Mouse (Mus musculus): ENCODE data around the gene Erg. TPM values are rescaled to one million over a fixed set of nuclear protein-coding genes. Genes with fewer than 3 reads are reported as not detected.

The Erg gene
- total and polyA plus RNA-seq, 3 experiments: 0.11 to 0.81 (median 0.34) TPM

DNA sequence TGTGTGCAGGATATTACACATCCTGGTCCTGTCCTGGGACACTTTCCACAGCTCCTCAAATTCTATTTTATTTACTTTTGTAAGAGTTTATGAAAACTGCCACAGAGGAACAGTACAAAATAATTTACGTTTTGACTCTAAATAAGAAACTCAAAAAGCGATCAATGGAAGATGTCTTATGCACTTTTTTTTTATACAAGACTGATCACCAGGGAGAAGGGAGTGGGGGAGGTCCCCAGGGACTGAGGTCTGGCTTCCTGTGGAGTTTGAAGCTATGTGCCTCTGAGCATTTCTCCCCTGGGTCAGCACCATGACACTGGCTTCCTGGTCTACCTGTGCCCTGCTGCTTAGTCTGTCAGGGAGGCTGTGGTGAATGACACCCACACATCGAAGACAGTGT is 156.5 kb downstream of the Erg start:
- Histone ChIP-seq H3K79me2 (replicated peaks; ENCODE audit: control insufficient read depth, extremely low read depth, insufficient read depth, poor library complexity, severe bottlenecking) (no peaks in the 10 kb centered on the region), H3K9ac (ENCODE audit: insufficient read depth, low read depth) (no peak overlapping the region), H3K27ac (ENCODE audit: insufficient read depth, low read depth) (no peak overlapping the region), H3K4me1 (ENCODE audit: control insufficient read depth in 1 of 2, insufficient read depth in 2 of 2) (peaks cover 55 to 89% of the 10 kb centered on the region in 2 experiments), H3K27me3 (replicated peaks) (no peaks in the 10 kb centered on the region), H3K36me3 (replicated peaks in 1 of 2; ENCODE audit: control insufficient read depth in 1 of 2, insufficient read depth in 1 of 2, low read length in 1 of 2) (no peaks in the 10 kb centered on the region), H3K9me3 (replicated peaks; ENCODE audit: low read length) (no peaks in the 10 kb centered on the region), H3K4me2 (ENCODE audit: insufficient read depth, low read depth, poor library complexity, severe bottlenecking) (no peak overlapping the region), H3K4me3 (replicated peaks in 1 of 3; ENCODE audit: low read depth in 2 of 3, low read length in 2 of 3, poor library complexity in 1 of 3) (peak overlapping the region in 1 of 3 experiments; percentile 19)
- peak; percentile 62 for DNase-seq (ENCODE audit: extremely low read depth)
- dilution Hi-C loops (cut with MboI; ENCODE audit: extremely low pct_ligation_motif_present, extremely low pct_unique_long_range_greater_than_20kb, low sequenced_read_pairs): no loop called here
- in situ Hi-C loops (cut with MboI; ENCODE audit: low pct_ligation_motif_present, low pct_unique_long_range_greater_than_20kb, low sequenced_read_pairs): loop anchor here (5.0 to 10.0 kb wide), 2 partner anchors 68 to 215 kb away; no protein-coding TSS in a partner anchor
- no peak for TF ChIP-seq POLR2A (IDR thresholded peaks at IDR 0.05; ENCODE audit: low read depth, low read length)
- peak; percentile 60; the same call in 1 of the 2 replicates for TF ChIP-seq ZNF384 (IDR thresholded peaks at IDR 0.05; ENCODE audit: low read depth, low read length)
- TF ChIP-seq CHD2 (IDR thresholded peaks at IDR 0.05; ENCODE audit: low read length): no peak
- no peak for TF ChIP-seq CHD1 (IDR thresholded peaks at IDR 0.05; ENCODE audit: low read depth, low read length)
- 0 out of 2 replicates have a peak, but pooled peaks have one; percentile 26 for TF ChIP-seq ELF1 (IDR thresholded peaks at IDR 0.05; ENCODE audit: low read depth, low read length)
- TF ChIP-seq EP300 (IDR thresholded peaks at IDR 0.05; ENCODE audit: low read length): peak; percentile 51; the same call in 1 of the 2 replicates
- 0 out of 2 replicates have a peak, but pooled peaks have one; percentile 17 for TF ChIP-seq MEF2A (IDR thresholded peaks at IDR 0.05; ENCODE audit: borderline replicate concordance, low read depth, low read length)

- Histone ChIP-seq H3K36me3 (replicated peaks in 1 of 2; ENCODE audit: control insufficient read depth in 1 of 2, insufficient read depth in 1 of 2, low read length in 1 of 2) (no peaks in the 10 kb centered on the region), H3K27ac (ENCODE audit: insufficient read depth, low read depth) (no peak overlapping the region), H3K4me2 (ENCODE audit: insufficient read depth, low read depth, poor library complexity, severe bottlenecking) (no peak overlapping the region), H3K9ac (ENCODE audit: insufficient read depth, low read depth) (no peak overlapping the region), H3K4me3 (replicated peaks in 1 of 3; ENCODE audit: low read depth in 2 of 3, low read length in 2 of 3, poor library complexity in 1 of 3) (no peak overlapping the region), H3K27me3 (replicated peaks) (no peaks in the 10 kb centered on the region), H3K4me1 (ENCODE audit: control insufficient read depth in 1 of 2, insufficient read depth in 2 of 2) (peaks cover 42 to 77% of the 10 kb centered on the region in 2 experiments), H3K9me3 (replicated peaks; ENCODE audit: low read length) (no peaks in the 10 kb centered on the region), H3K79me2 (replicated peaks; ENCODE audit: control insufficient read depth, extremely low read depth, insufficient read depth, poor library complexity, severe bottlenecking) (no peaks in the 10 kb centered on the region)
- peak; percentile 29; the same call in 1 of the 2 replicates for TF ChIP-seq IRF4 (IDR thresholded peaks at IDR 0.05; ENCODE audit: low read depth, low read length)
- no peak for TF ChIP-seq MAZ (IDR thresholded peaks at IDR 0.05; ENCODE audit: low read depth, low read length)
- TF ChIP-seq CHD2 (IDR thresholded peaks at IDR 0.05; ENCODE audit: low read length): no peak
- no peak for TF ChIP-seq MAX (IDR thresholded peaks at IDR 0.05; ENCODE audit: low read length)
- TF ChIP-seq HCFC1 (IDR thresholded peaks at IDR 0.05; ENCODE audit: low read depth, low read length): no peak
- TF ChIP-seq ETS1 (conservative IDR thresholded peaks at IDR 0.05; ENCODE audit: low read depth, low read length): peak; percentile 94
- peak; percentile 90 for TF ChIP-seq TCF12 (IDR thresholded peaks at IDR 0.05; ENCODE audit: low read depth, low read length)
- TF ChIP-seq ZNF384 (IDR thresholded peaks at IDR 0.05; ENCODE audit: low read depth, low read length): no peak
- TF ChIP-seq ZKSCAN1 (IDR thresholded peaks at IDR 0.05; ENCODE audit: borderline replicate concordance, low read depth, low read length): no peak
- TF ChIP-seq CTCF (conservative IDR thresholded peaks at IDR 0.05 in 1 of 2, IDR thresholded peaks at IDR 0.05 in 1 of 2; ENCODE audit: low read depth in 2 of 2, low read length in 2 of 2): no peak
- TF ChIP-seq PAX5 (IDR thresholded peaks at IDR 0.05; ENCODE audit: low read length): no peak
- no peak for TF ChIP-seq ZC3H11A (IDR thresholded peaks at IDR 0.05; ENCODE audit: low read depth, low read length)
- TF ChIP-seq NELFE (IDR thresholded peaks at IDR 0.05; ENCODE audit: low read depth, low read length): no peak
- TF ChIP-seq POLR2AphosphoS2 (IDR thresholded peaks at IDR 0.05; ENCODE audit: low read depth, low read length): no peak
- no peak for TF ChIP-seq CHD1 (IDR thresholded peaks at IDR 0.05; ENCODE audit: low read depth, low read length)
- TF ChIP-seq MYC (IDR thresholded peaks at IDR 0.05; ENCODE audit: low read depth, low read length): no peak
- TF ChIP-seq E2F4 (IDR thresholded peaks at IDR 0.05; ENCODE audit: insufficient replicate concordance, low read depth, low read length): no peak
- TF ChIP-seq RAD21 (IDR thresholded peaks at IDR 0.05; ENCODE audit: low read depth, low read length): no peak
- no peak for TF ChIP-seq GABPA (IDR thresholded peaks at IDR 0.05; ENCODE audit: insufficient replicate concordance, low read depth, low read length)
- no peak for TF ChIP-seq POLR2A (IDR thresholded peaks at IDR 0.05; ENCODE audit: low read depth, low read length)
- peak; percentile 70; the same call in 1 of the 2 replicates for TF ChIP-seq EP300 (IDR thresholded peaks at IDR 0.05; ENCODE audit: low read length)
- no peak for TF ChIP-seq UBTF (IDR thresholded peaks at IDR 0.05; ENCODE audit: low read depth, low read length)
- no peak for TF ChIP-seq NRF1 (IDR thresholded peaks at IDR 0.05; ENCODE audit: low read depth, low read length)
- peak; percentile 56; the same call in 1 of the 2 replicates for TF ChIP-seq BHLHE40 (IDR thresholded peaks at IDR 0.05; ENCODE audit: low read depth, low read length)
- no peak for TF ChIP-seq RCOR1 (conservative IDR thresholded peaks at IDR 0.05; ENCODE audit: low read depth, low read length)
- TF ChIP-seq MEF2A (IDR thresholded peaks at IDR 0.05; ENCODE audit: borderline replicate concordance, low read depth, low read length): peak; percentile 52; the same call in 1 of the 2 replicates
- dilution Hi-C loops (cut with MboI; ENCODE audit: extremely low pct_ligation_motif_present, extremely low pct_unique_long_range_greater_than_20kb, low sequenced_read_pairs) (no loop called here), in situ Hi-C loops (cut with MboI; ENCODE audit: low pct_ligation_motif_present, low pct_unique_long_range_greater_than_20kb, low sequenced_read_pairs) (no loop called here)
- DNase-seq (ENCODE audit: extremely low read depth): peak; percentile 59
Measured at GRCm38 (mm10) chr16:95428239-95428638, 158.2 kb downstream of the Erg start.
